Mouse (Mus musculus) midbrain, embryonic 16.5 days (tissue): ENCODE measurements at regions not wholly inside any gene's neighbourhood (a gene's known extent, or its start where the extent isn't known, plus 50 kb on each side); places are given as distances from the start of the nearest gene placed in this dataset.

ENCODE experiments used
- ATAC-seq: fragments of 200-750 bp; cut with Nextera tagmentation; 2 replicates; pipeline ENCODE4 v1.8.0; 2017; ENCODE audit warnings: moderate TSS enrichment
- H3K27ac ChIP-seq: fragments of 300-500 bp; sonication (generic); 2 replicates; pipeline ENCODE4 v1.5.1; 2014; ENCODE audit warnings: mild to moderate bottlenecking, low read length, mixed read lengths
- H3K27me3 ChIP-seq: fragments of 300-500 bp; sonication (generic); 2 replicates; pipeline ENCODE4 v1.6.1; 2014; ENCODE audit warnings: low read depth, low read length, mixed read lengths; ENCODE audit not compliant: control insufficient read depth, insufficient read depth
- H3K36me3 ChIP-seq: fragments of 300-500 bp; sonication (generic); 2 replicates; pipeline ENCODE4 v1.6.1; 2014; ENCODE audit warnings: mild to moderate bottlenecking, low read length, moderate library complexity, mixed read lengths; ENCODE audit not compliant: control insufficient read depth, insufficient read depth
- H3K4me1 ChIP-seq: fragments of 300-500 bp; sonication (generic); 2 replicates; pipeline ENCODE4 v1.6.1; 2014; ENCODE audit warnings: mild to moderate bottlenecking, low read length, mixed read lengths; ENCODE audit not compliant: control insufficient read depth, insufficient read depth
- H3K4me2 ChIP-seq: fragments of 300-500 bp; sonication (generic); 2 replicates; pipeline ENCODE4 v1.6.1; 2014; ENCODE audit warnings: mild to moderate bottlenecking, low read length, mixed read lengths
- H3K4me3 ChIP-seq: fragments of 300-500 bp; sonication (generic); 2 replicates; pipeline ENCODE4 v1.5.1; 2014; ENCODE audit warnings: low read depth, mild to moderate bottlenecking, low read length, moderate library complexity, mixed read lengths
- H3K9ac ChIP-seq: fragments of 300-500 bp; sonication (generic); 2 replicates; pipeline ENCODE4 v1.6.1; 2014; ENCODE audit warnings: low read depth, low read length, mixed read lengths
- H3K9me3 ChIP-seq: fragments of 300-500 bp; sonication (generic); replicated peaks from 2 replicates; pipeline ENCODE4 v1.6.1; 2014; ENCODE audit warnings: mild to moderate bottlenecking, low read length, mixed read lengths; ENCODE audit not compliant: control insufficient read depth, poor library complexity, severe bottlenecking
- WGBS: fragments of 180-500 bp; shearing (Covaris S2); extraction: QIAGEN DNeasy Blood & Tissue Kit; methylation state at CpG from one replicate; pipeline ENCODE4 v1.1.7; 2014; 5-methylcytosine and 5-hydroxymethylcytosine counted together

GRCm38 (mm10) chr3:148762541-148763225 is 227.7 kb downstream of the Adgrl2 start:
- no peaks in the 10 kb centered on the region for H3K9me3 ChIP-seq
- 79% methylated on average over 11 of the region's 11 CpGs for WGBS

GRCm38 (mm10) chr3:148761586-148761985 is 228.8 kb downstream of the Adgrl2 start:
- H3K4me3 ChIP-seq, result no peak overlapping the region
- no peaks in the 10 kb centered on the region for H3K27me3 ChIP-seq
- H3K27ac ChIP-seq, result no peak overlapping the region
- no peaks in the 10 kb centered on the region for H3K4me1 ChIP-seq
- H3K9ac ChIP-seq, result no peak overlapping the region
- H3K9me3 ChIP-seq, result no peaks in the 10 kb centered on the region
- no peaks in the 10 kb centered on the region for H3K36me3 ChIP-seq
- ATAC-seq, result no peak
- no peak overlapping the region for H3K4me2 ChIP-seq

More at GRCm38 (mm10) chr3:148762541-148763225, 227.7 kb downstream of the Adgrl2 start:
- Histone ChIP-seq H3K4me3 (no peak overlapping the region), H3K4me2 (no peak overlapping the region), H3K27me3 (no peaks in the 10 kb centered on the region), H3K9ac (no peak overlapping the region), H3K36me3 (no peaks in the 10 kb centered on the region), H3K27ac (no peak overlapping the region), H3K4me1 (no peaks in the 10 kb centered on the region)
- ATAC-seq, result no peak

DNA sequence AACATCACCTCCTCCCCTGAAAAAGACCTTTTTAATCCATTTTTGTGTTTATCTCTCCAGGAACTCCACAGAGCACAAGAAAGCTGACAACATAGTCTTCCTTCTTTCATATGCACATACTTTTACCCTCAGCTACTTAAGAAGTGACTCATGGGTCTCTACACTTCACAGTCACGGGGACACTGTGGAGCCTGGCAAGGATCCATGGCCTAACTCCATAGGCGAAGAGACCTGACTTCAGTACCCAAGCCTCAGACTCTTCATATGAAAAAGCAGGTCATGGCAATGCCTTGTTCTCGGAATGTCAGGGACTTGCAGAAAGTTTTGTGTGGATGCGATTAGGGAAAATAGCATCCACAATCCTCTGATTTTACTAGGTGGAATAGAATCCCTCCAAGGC is 230.9 kb downstream of the Adgrl2 start:
- no peak overlapping the region for H3K9ac ChIP-seq
- H3K9me3 ChIP-seq, result no peaks in the 10 kb centered on the region
- H3K36me3 ChIP-seq, result no peaks in the 10 kb centered on the region
- no peaks in the 10 kb centered on the region for H3K27me3 ChIP-seq
- no peak for ATAC-seq
- H3K4me3 ChIP-seq, result no peak overlapping the region
- no peak overlapping the region for H3K4me2 ChIP-seq
- H3K27ac ChIP-seq, result no peak overlapping the region
- WGBS, result 90% methylated on average over 4 of the region's 4 CpGs
- H3K4me1 ChIP-seq, result no peaks in the 10 kb centered on the region

GRCm38 (mm10) chr3:148746234-148746633 is 244.1 kb downstream of the Adgrl2 start:
- no peaks in the 10 kb centered on the region for H3K4me1 ChIP-seq
- no peak overlapping the region for H3K4me3 ChIP-seq
- no peaks in the 10 kb centered on the region for H3K36me3 ChIP-seq
- 0 out of 2 replicates have a peak, but pooled peaks cover 2% of the 10 kb centered on the region for H3K9me3 ChIP-seq
- WGBS, result 94% methylated on average over 3 of the region's 3 CpGs
- no peak overlapping the region for H3K9ac ChIP-seq
- H3K4me2 ChIP-seq, result no peak overlapping the region
- no peak overlapping the region for H3K27ac ChIP-seq
- ATAC-seq, result no peak
- H3K27me3 ChIP-seq, result no peaks in the 10 kb centered on the region

DNA sequence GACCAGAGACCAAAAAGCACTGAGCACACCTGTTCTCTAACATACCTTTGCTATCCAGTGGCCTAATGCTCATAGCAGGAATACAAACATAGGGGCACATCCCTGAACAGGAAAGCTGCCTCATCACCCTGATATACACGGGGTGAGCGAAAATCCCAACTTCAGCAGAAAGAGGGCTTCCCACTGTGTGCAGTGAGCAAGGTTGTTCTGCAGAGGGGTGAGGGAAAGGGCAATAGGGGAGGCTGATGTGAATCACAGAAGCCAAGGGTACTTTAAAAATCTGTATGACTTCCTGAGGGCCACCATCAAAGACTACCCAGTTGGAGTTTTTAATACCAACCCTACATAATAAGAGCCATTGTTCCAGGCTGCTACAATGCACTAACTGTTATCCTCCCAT is 245.7 kb downstream of the Adgrl2 start:
- no peak overlapping the region for H3K9ac ChIP-seq
- no peak overlapping the region for H3K27ac ChIP-seq
- 0 out of 2 replicates have a peak, but pooled peaks cover 2% of the 10 kb centered on the region for H3K9me3 ChIP-seq
- no peaks in the 10 kb centered on the region for H3K36me3 ChIP-seq
- no peak overlapping the region for H3K4me3 ChIP-seq
- 45% methylated on average over 2 of the region's 2 CpGs for WGBS
- H3K4me1 ChIP-seq, result no peaks in the 10 kb centered on the region
- no peaks in the 10 kb centered on the region for H3K27me3 ChIP-seq
- no peak for ATAC-seq
- no peak overlapping the region for H3K4me2 ChIP-seq

GRCm38 (mm10) chr3:148734194-148734749 is 256.1 kb downstream of the Adgrl2 start:
- Histone ChIP-seq H3K27me3 (no peaks in the 10 kb centered on the region), H3K4me1 (peaks cover 2% of the 10 kb centered on the region; the same call in 1 of the 2 replicates), H3K36me3 (no peaks in the 10 kb centered on the region), H3K4me3 (no peak overlapping the region), H3K9me3 (no peaks in the 10 kb centered on the region), H3K4me2 (no peak overlapping the region), H3K9ac (no peak overlapping the region), H3K27ac (no peak overlapping the region)
- 57% methylated on average over 13 of the region's 13 CpGs for WGBS
- no peak for ATAC-seq

DNA sequence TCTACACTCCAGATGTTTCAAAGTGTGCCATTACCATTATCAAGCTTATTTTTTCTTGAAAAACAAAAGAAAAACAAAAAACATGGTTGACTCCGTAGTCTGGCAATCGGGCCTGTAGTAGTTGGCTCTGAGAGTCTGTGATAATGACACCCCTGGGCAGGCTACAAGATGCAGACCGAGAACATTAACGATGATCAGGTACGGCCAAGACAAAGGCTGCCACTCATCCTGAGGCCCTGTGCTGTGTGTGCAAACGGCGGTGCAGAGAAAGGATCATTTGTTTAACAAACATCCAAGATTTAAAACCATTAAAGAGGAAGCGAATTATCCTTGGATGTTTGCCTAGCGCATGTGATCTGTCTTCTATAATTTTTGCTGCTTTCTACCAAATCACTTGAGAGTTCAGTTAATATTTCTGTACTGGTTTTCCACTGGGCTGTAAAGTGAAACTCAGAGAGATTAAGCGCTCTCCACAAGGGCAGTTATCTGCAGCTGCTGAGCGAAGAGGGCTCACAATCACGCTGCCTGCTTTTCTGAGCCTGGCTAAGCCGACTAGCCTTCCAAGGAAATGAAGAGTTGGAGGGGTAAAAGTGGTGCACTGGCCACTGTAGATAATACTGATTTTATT is 257.0 kb downstream of the Adgrl2 start:
- 34% methylated on average over 13 of the region's 13 CpGs for WGBS
- no peaks in the 10 kb centered on the region for H3K27me3 ChIP-seq
- no peak for ATAC-seq
- no peak overlapping the region for H3K4me3 ChIP-seq
- H3K4me2 ChIP-seq, result no peak overlapping the region; the same call in none of the 2 replicates
- H3K9me3 ChIP-seq, result no peaks in the 10 kb centered on the region
- H3K27ac ChIP-seq, result no peak overlapping the region
- no peaks in the 10 kb centered on the region for H3K36me3 ChIP-seq
- no peak overlapping the region for H3K9ac ChIP-seq
- H3K4me1 ChIP-seq, result peaks cover 2% of the 10 kb centered on the region; the same call in 1 of the 2 replicates

DNA sequence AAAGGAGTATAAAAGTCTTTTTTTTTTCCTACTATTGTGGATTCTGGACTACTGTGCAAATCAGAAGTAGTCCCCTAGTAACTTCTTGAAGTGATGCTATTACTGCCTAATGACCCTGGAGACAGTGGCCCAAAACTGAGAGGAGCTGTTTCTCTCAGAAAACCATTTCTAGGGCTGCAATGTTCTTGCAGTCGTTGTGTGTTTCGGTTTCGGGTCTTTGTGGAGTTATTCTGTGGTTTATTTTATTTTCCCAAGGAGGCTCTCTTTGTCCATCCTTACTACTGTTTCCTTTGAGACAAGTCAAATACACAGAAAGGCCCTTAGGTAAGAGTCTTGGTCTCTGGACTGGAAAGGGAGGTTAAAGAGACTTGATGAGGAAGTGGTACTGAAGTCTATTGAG is 258.9 kb downstream of the Adgrl2 start:
- ATAC-seq, result no peak
- no peak overlapping the region for H3K27ac ChIP-seq
- peaks cover 2% of the 10 kb centered on the region; the same call in 1 of the 2 replicates for H3K4me1 ChIP-seq
- no peak overlapping the region for H3K9ac ChIP-seq
- no peak overlapping the region for H3K4me3 ChIP-seq
- H3K9me3 ChIP-seq, result no peaks in the 10 kb centered on the region
- over 99% methylated on average over 3 of the region's 3 CpGs for WGBS
- H3K27me3 ChIP-seq, result no peaks in the 10 kb centered on the region
- H3K4me2 ChIP-seq, result no peak overlapping the region
- no peaks in the 10 kb centered on the region for H3K36me3 ChIP-seq

DNA sequence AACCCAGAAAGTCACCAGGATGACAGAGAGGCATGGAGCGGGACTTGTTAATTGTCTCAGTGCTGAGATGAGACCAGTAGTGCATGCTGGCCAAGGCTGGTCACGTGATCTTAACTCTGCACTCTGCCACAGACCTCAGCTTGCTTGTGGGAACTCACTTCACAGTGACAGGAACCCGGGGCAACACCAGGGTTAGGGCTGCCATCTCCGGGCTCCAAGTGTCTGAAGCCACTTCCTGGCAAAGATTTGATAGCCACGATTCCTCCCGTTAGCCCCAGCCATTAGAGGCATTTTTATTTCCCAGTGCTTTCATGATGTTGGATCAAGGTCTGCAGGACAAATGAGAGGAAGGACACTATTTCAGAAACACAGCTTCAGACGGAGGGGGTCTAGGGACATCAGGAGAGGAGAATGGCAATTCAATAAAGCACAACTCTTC is 261.1 kb downstream of the Adgrl2 start:
- no peaks in the 10 kb centered on the region for H3K27me3 ChIP-seq
- no peak overlapping the region for H3K4me2 ChIP-seq
- H3K4me3 ChIP-seq, result no peak overlapping the region
- ATAC-seq, result no peak
- H3K9ac ChIP-seq, result no peak overlapping the region
- H3K9me3 ChIP-seq, result no peaks in the 10 kb centered on the region
- no peaks in the 10 kb centered on the region for H3K36me3 ChIP-seq
- peaks cover 2% of the 10 kb centered on the region; the same call in 1 of the 2 replicates for H3K4me1 ChIP-seq
- 72% methylated on average over 7 of the region's 7 CpGs for WGBS
- H3K27ac ChIP-seq, result no peak overlapping the region
